Mouse (Mus musculus) gastrocnemius, adult 18-20 months (tissue): Measurements from ENCODE around the gene Cd300lf. TPM values are rescaled to one million over a fixed set of nuclear protein-coding genes. Genes with fewer than 3 reads are reported as not detected.

Source experiments
- DNase-seq: peaks from one replicate; pipeline ENCODE4 v3.0.0; 2021; ENCODE audit warnings: low spot score
- long read RNA-seq, 2 experiments: library from polyadenylated mRNA; stranded (forward); transcript quantifications; one replicate each; pipeline ENCODE4 v2.0.0; 2021
- total RNA-seq, 2 experiments: library from RNA; stranded (reverse); gene quantifications; 2 replicates each; pipeline ENCODE4 v1.2.3; 2021

Cd300lf gene
- total RNA-seq = not detected
- long read RNA-seq, experiment 1 = 0 reads
- long read RNA-seq, experiment 2 = 0 reads

GRCm38 (mm10) chr11:115133800-115134199 is at the start of gene Cd300lf:
Gene Cd300lf (minus strand): TSS chr11:115133992.
- no peak for DNase-seq

GRCm38 (mm10) chr11:115181913-115182638 is 48.3 kb upstream of the Cd300lf start:
- DNase-seq = peak; percentile 76

GRCm38 (mm10) chr11:115179881-115180280 is 46.1 kb upstream of the Cd300lf start:
- DNase-seq = no peak

- DNase-seq = no peak
These were observed 45.4 kb upstream of the Cd300lf start for GRCm38 (mm10) chr11:115179191-115179590.

GRCm38 (mm10) chr11:115178766-115179165 is 45.0 kb upstream of the Cd300lf start:
- no peak for DNase-seq

- no peak for DNase-seq
These were observed 43.9 kb upstream of the Cd300lf start for GRCm38 (mm10) chr11:115177559-115178195.

GRCm38 (mm10) chr11:115176399-115177190 is 42.8 kb upstream of the Cd300lf start:
- no peak for DNase-seq

- DNase-seq = no peak
These were observed 40.0 kb upstream of the Cd300lf start for GRCm38 (mm10) chr11:115173549-115174339.

- no peak for DNase-seq
These were observed 39.1 kb upstream of the Cd300lf start for GRCm38 (mm10) chr11:115172825-115173287.

- DNase-seq = no peak
These were observed 37.3 kb upstream of the Cd300lf start for GRCm38 (mm10) chr11:115171125-115171524.

GRCm38 (mm10) chr11:115169430-115169829 is 35.6 kb upstream of the Cd300lf start:
- DNase-seq = no peak

GRCm38 (mm10) chr11:115167631-115168249 is 33.9 kb upstream of the Cd300lf start:
- DNase-seq = no peak

- DNase-seq = no peak
These were observed 33.0 kb upstream of the Cd300lf start for GRCm38 (mm10) chr11:115166776-115167175.

GRCm38 (mm10) chr11:115164976-115165374 is 31.2 kb upstream of the Cd300lf start:
- DNase-seq = no peak

- DNase-seq = no peak
These were observed 30.7 kb upstream of the Cd300lf start for GRCm38 (mm10) chr11:115164341-115164975.

- DNase-seq = no peak
These were observed 29.9 kb upstream of the Cd300lf start for GRCm38 (mm10) chr11:115163568-115164150.

GRCm38 (mm10) chr11:115162832-115163480 is 29.2 kb upstream of the Cd300lf start, which contains the start of gene Slc9a3r1:
Gene Slc9a3r1 (plus strand): TSS chr11:115163341.
- peak; percentile 99 for DNase-seq

- DNase-seq = no peak
These were observed 28.4 kb upstream of the Cd300lf start for GRCm38 (mm10) chr11:115162205-115162601.

- no peak for DNase-seq
These were observed 27.9 kb upstream of the Cd300lf start for GRCm38 (mm10) chr11:115161578-115162204.
